Mouse (Mus musculus) heart, embryonic 16.5 days (tissue): ENCODE data around the gene Mrm1. TPM values are rescaled to one million over a fixed set of nuclear protein-coding genes. Genes with fewer than 3 reads are reported as not detected.

ENCODE experiments used
- ATAC-seq: fragments of 200-750 bp; cut with Nextera tagmentation; replicated peaks from 2 replicates; pipeline ENCODE4 v1.8.0; 2017; ENCODE audit warnings: moderate number of reproducible peaks; ENCODE audit not compliant: insufficient read depth, low FRiP score; ENCODE audit errors: extremely low read depth
- H3K27ac ChIP-seq: fragments of 300-500 bp; sonication (generic); 2 replicates; pipeline ENCODE4 v1.5.1; 2014; ENCODE audit warnings: mild to moderate bottlenecking, low read length, control low read depth, moderate library complexity
- H3K27me3 ChIP-seq: fragments of 300-500 bp; sonication (generic); 2 replicates; pipeline ENCODE4 v1.6.1; 2014; ENCODE audit warnings: low read length, mixed read lengths; ENCODE audit not compliant: control insufficient read depth, insufficient read depth
- H3K36me3 ChIP-seq: fragments of 300-500 bp; sonication (generic); 2 replicates; pipeline ENCODE4 v1.6.1; 2014; ENCODE audit not compliant: control insufficient read depth, insufficient read depth
- H3K4me1 ChIP-seq: fragments of 300-500 bp; sonication (generic); 2 replicates; pipeline ENCODE4 v1.6.1; 2014; ENCODE audit warnings: low read length, mixed read lengths; ENCODE audit not compliant: control insufficient read depth, insufficient read depth
- H3K4me2 ChIP-seq: fragments of 300-500 bp; sonication (generic); 2 replicates; pipeline ENCODE4 v1.6.1; 2014; ENCODE audit warnings: low read depth, mild to moderate bottlenecking, control low read depth, low read length
- H3K4me3 ChIP-seq: fragments of 300-500 bp; sonication (generic); 2 replicates; pipeline ENCODE4 v1.5.1; 2014; ENCODE audit warnings: mild to moderate bottlenecking, control low read depth, low read length
- H3K9ac ChIP-seq: fragments of 300-500 bp; sonication (generic); 2 replicates; pipeline ENCODE4 v1.6.1; 2014; ENCODE audit warnings: low read length, control low read depth
- H3K9me3 ChIP-seq: fragments of 300-500 bp; sonication (generic); replicated peaks from 2 replicates; pipeline ENCODE4 v1.6.1; 2016; ENCODE audit warnings: low read length; ENCODE audit not compliant: control insufficient read depth
- WGBS: fragments of 180-500 bp; shearing (Covaris S2); extraction: QIAGEN DNeasy Blood & Tissue Kit; methylation state at CpG from one replicate; pipeline ENCODE4 v1.1.7; 2014; 5-methylcytosine and 5-hydroxymethylcytosine counted together
- polyA plus RNA-seq: library from polyadenylated mRNA; unstranded; fragments of >200 nt; fragmentation: Nextera tagmentation; extraction: Ambion mirVana; gene quantifications from 2 replicates; pipeline ENCODE4 v1.2.1, GENCODE M21; 2015

Gene Mrm1
- 24.0 and 28.4 TPM in 2 replicates for polyA plus RNA-seq

- no peaks in the 10 kb centered on the region for H3K27me3 ChIP-seq
- H3K9ac ChIP-seq: peak within 1 kb of the TSS; percentile 92
- WGBS: under 1% methylated on average over 55 of the region's 55 CpGs
- peak within 1 kb of the TSS; percentile 96 for H3K27ac ChIP-seq
- H3K4me3 ChIP-seq: peak within 1 kb of the TSS; percentile 86
- peak; percentile 74 for ATAC-seq
- H3K9me3 ChIP-seq: no peaks in the 10 kb centered on the region; the same call in 1 of the 2 replicates
- peak within 1 kb of the TSS; percentile 98 for H3K4me2 ChIP-seq
- peaks cover 16% of the 10 kb centered on the region for H3K36me3 ChIP-seq
- peaks cover 23% of the 10 kb centered on the region for H3K4me1 ChIP-seq
Measured at GRCm38 (mm10) chr11:84818961-84819692, at the start of gene Mrm1. Mrm1 (minus strand) TSS chr11:84819515.

GRCm38 (mm10) chr11:84868786-84869259, 49.5 kb upstream of the Mrm1 start:
- no peaks in the 10 kb centered on the region for H3K27me3 ChIP-seq
- peak overlapping the region; percentile 96 for H3K27ac ChIP-seq
- H3K4me2 ChIP-seq: peak overlapping the region; percentile 88
- peak overlapping the region; percentile 98 for H3K4me3 ChIP-seq
- H3K4me1 ChIP-seq: peaks cover 22% of the 10 kb centered on the region
- H3K9me3 ChIP-seq: no peaks in the 10 kb centered on the region
- ATAC-seq: no peak
- H3K9ac ChIP-seq: peak overlapping the region; percentile 96
- 4% methylated on average over 7 of the region's 7 CpGs for WGBS
- H3K36me3 ChIP-seq: no peaks in the 10 kb centered on the region

- H3K9ac ChIP-seq: no peak overlapping the region
- ATAC-seq: no peak
- H3K4me2 ChIP-seq: 0 out of 2 replicates have a peak overlapping the region, but pooled peaks have one; percentile 2
- no peak overlapping the region for H3K27ac ChIP-seq
- 90% methylated on average over 2 of the region's 2 CpGs for WGBS
- no peaks in the 10 kb centered on the region for H3K27me3 ChIP-seq
- no peaks in the 10 kb centered on the region for H3K36me3 ChIP-seq
- no peak overlapping the region for H3K4me3 ChIP-seq
- peaks cover 22% of the 10 kb centered on the region for H3K4me1 ChIP-seq
- H3K9me3 ChIP-seq: no peaks in the 10 kb centered on the region
Measured at GRCm38 (mm10) chr11:84867586-84867985, 48.3 kb upstream of the Mrm1 start.

- Histone ChIP-seq H3K36me3 (peaks cover 3% of the 10 kb centered on the region), H3K4me3 (no peak overlapping the region), H3K9ac (no peak overlapping the region), H3K4me1 (peaks cover 17% of the 10 kb centered on the region), H3K4me2 (no peak overlapping the region), H3K27ac (no peak overlapping the region), H3K9me3 (no peaks in the 10 kb centered on the region), H3K27me3 (no peaks in the 10 kb centered on the region)
- no peak for ATAC-seq
- WGBS: 47% methylated on average over 2 of the region's 2 CpGs
Measured at GRCm38 (mm10) chr11:84865268-84865667, 46.0 kb upstream of the Mrm1 start.

GRCm38 (mm10) chr11:84855285-84855684, 36.0 kb upstream of the Mrm1 start:
- Histone ChIP-seq H3K9me3 (no peaks in the 10 kb centered on the region), H3K9ac (no peak overlapping the region), H3K27me3 (no peaks in the 10 kb centered on the region), H3K4me2 (no peak overlapping the region), H3K4me1 (no peaks in the 10 kb centered on the region), H3K27ac (no peak overlapping the region), H3K4me3 (no peak overlapping the region), H3K36me3 (peaks cover 33% of the 10 kb centered on the region)
- 93% methylated on average over 6 of the region's 6 CpGs for WGBS
- no peak for ATAC-seq

- no peaks in the 10 kb centered on the region for H3K27me3 ChIP-seq
- H3K9ac ChIP-seq: no peak overlapping the region
- no peak overlapping the region for H3K4me3 ChIP-seq
- H3K36me3 ChIP-seq: peaks cover 39% of the 10 kb centered on the region
- H3K9me3 ChIP-seq: no peaks in the 10 kb centered on the region
- H3K27ac ChIP-seq: no peak overlapping the region
- no peaks in the 10 kb centered on the region for H3K4me1 ChIP-seq
- no peak for ATAC-seq
- WGBS: 83% methylated on average over 7 of the region's 7 CpGs
- no peak overlapping the region for H3K4me2 ChIP-seq
Measured at GRCm38 (mm10) chr11:84847475-84848090, 28.3 kb upstream of the Mrm1 start.

GRCm38 (mm10) chr11:84846741-84847474, 27.6 kb upstream of the Mrm1 start:
- H3K4me1 ChIP-seq: no peaks in the 10 kb centered on the region
- no peak overlapping the region for H3K4me2 ChIP-seq
- H3K9me3 ChIP-seq: no peaks in the 10 kb centered on the region
- no peak overlapping the region for H3K27ac ChIP-seq
- WGBS: 94% methylated on average over 15 of the region's 15 CpGs
- ATAC-seq: no peak
- no peaks in the 10 kb centered on the region for H3K27me3 ChIP-seq
- peaks cover 33% of the 10 kb centered on the region for H3K36me3 ChIP-seq
- no peak overlapping the region for H3K9ac ChIP-seq
- H3K4me3 ChIP-seq: no peak overlapping the region

GRCm38 (mm10) chr11:84839330-84839729, 20.0 kb upstream of the Mrm1 start:
- H3K27me3 ChIP-seq: no peaks in the 10 kb centered on the region
- H3K9me3 ChIP-seq: no peaks in the 10 kb centered on the region
- no peak for ATAC-seq
- no peak overlapping the region for H3K9ac ChIP-seq
- no peak overlapping the region for H3K27ac ChIP-seq
- no peaks in the 10 kb centered on the region for H3K4me1 ChIP-seq
- H3K4me3 ChIP-seq: no peak overlapping the region
- H3K4me2 ChIP-seq: no peak overlapping the region
- peaks cover 42% of the 10 kb centered on the region for H3K36me3 ChIP-seq
- WGBS: 82% methylated on average over 2 of the region's 2 CpGs
